Mouse (Mus musculus) adrenal gland, postnatal 4 days (tissue): ENCODE results near the gene Gin1. TPM values are rescaled to one million over a fixed set of nuclear protein-coding genes. Genes with fewer than 3 reads are reported as not detected.

Experiments
- DNase-seq, 2 experiments: peaks; one replicate each; pipeline ENCODE4 v3.0.0; 2021 to 2022; ENCODE audit warnings: low spot score in 2 of 2, mixed read lengths in 2 of 2
- total RNA-seq, 2 experiments: library from RNA; stranded (reverse); gene quantifications; 2 replicates each; pipeline ENCODE4 v1.2.3; 2021

Gin1 gene
- total RNA-seq, 2 experiments from 2014 or later, result 13.3 to 16.8 TPM

DNA sequence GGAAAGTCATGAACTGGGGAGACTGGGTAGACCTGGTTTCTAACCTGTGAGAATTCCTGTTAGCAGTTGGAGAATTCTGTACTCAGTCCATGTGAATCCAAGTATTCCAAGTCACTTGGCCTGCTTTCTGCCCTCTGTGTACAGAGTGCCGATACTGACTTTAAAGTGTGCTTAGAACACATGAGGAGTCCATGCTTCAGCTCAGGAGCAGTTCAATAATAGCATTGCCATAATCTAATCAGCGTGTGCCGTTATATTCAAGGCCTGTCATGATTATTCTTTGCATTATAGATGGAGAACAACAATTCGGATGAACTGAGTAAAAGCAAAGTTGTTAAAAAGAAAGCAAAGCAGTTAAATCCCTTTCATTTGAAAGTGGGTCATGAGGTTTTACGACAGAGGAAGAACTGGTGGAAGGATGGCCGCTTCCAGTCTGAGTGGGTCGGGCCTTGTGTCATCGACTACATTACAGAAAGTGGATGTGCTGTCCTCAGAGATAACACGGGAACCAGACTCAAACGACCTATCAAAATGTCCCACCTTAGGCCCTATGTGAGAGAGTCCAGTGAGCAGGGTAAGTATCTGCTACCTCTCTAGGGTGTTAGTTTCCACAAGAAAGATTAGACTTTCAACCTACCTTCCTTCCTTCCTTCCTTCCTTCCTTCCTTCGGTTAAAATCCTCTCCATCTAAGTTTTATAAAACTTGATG is 15.9 kb downstream of the Gin1 start:
- DNase-seq, result no peak

DNA sequence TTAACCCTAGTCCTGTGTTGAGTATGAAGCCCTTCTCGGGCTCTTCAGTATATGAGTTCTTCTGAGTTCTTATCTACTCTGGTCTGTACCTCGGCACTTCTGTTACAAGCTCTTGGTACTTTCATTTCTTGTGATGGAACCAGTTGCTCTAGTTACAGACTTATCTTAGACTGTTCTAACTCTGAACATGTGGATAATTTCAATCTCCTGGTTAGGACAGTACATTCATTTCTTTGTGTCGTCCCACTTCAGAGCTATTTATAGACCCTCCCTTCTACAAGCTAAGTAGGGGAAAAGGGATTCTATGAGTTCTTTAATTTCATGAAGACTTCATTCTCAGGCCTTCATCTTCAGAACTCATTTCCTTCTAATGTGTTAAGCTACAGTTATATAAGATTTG is 17.7 kb downstream of the Gin1 start:
- DNase-seq, result no peak

DNA sequence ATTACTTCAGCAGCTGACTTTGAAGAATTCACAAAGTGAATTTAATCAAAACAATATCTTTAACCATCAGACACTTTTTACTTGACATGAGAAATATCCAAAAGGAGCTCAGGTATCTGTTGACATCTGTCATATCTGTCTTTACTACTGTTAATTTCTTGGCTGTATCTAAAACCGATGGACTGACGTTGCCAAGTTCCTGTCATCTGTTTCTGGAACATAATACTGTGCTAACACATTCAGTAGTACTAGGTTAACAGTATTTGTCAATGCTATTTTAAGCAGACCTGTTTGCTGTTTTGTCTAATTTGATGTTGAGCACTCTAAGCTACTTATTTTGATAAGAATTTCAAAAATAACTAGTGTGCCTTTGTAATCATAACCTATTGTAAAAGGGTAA is 18.5 kb downstream of the Gin1 start:
- DNase-seq, result no peak

DNA sequence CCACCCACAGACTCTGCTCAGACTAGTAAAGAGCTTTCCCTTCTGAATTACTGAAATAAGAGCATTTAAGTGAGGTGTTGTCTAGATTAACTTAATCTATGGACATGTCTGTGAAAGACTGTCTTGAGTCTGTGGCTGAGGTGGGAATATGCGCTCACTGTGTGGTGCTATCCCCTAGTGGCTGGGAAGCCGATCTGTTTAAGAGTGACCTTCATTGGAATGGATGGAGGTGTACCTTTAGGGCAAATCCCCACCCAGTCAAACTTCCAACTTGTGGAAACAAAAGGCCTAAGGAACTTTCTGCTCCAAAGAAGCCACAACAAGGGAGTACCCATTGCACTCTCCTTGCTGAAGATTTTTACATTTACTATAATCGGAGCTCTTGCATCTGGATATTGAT is 24.1 kb downstream of the Gin1 start:
- no peak for DNase-seq

DNA sequence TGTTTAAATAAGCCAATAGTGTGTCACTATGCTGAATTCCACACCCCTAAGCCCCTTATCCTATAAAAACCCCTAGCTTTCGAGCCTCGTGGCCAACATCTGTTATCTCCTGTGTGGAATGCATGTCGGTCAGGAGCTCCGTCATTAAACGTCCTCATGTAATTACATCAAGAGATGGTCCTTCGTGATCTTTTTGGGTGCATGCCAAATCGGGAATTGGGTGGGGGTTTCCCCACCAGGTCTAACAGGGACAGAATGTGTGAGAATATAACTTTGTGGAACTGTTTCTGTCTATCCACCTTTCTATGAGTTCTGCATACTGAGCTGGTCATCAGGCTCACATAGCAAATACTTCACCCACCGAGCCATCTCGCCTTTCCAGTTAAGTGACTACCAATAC is 26.0 kb downstream of the Gin1 start:
- DNase-seq, result no peak

DNA sequence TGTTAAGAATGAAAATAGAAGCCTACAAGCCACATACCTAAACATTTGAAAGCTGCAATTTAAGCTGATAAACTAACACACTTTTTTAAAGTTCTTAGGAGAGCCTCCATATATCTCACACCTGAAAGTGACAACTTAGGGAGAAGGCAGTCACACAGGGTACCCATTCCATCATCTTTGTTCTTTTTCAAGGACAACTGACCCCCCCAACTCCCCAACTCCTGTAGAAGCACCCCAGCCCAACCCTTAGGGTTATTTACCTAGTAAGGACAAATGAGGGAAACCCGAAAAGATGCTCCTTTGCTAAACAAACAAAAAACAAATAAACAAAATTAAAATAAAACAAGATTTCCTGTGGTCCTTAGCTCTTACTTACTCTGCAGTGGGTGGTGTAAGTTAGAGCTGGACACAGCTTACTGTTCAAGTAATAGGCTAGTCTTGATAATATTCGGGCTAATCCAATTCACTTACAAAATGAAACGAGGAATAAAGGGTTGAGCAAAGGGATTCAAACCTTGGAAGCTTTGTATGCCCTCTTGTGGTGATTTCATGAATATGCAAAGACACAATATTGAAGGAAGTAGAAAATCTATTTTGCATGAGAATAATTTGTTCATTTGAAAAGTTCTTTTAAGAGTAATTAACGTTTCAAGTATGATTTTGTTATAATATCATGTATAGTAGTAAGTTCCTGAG is 32.4 kb downstream of the Gin1 start:
- no peak for DNase-seq

DNA sequence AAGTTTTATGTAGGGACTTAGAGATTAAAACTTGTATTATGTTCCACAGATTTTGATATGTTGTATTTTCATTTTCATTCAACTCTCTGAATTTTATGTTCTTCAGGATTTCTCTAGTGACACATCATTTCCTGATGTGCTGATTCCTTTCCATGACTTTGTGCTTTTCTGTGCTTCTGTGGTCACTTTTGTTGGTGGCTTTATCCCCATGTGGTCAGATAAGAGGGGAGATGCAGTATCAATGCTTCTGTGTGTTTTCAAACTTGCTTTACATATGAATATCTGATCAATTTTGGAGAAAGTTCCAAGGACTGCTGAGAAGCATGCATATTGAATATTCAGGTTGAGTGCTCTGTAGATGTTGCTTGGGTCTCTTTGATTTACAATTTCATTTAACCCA is 34.5 kb downstream of the Gin1 start:
- DNase-seq, result no peak

DNA sequence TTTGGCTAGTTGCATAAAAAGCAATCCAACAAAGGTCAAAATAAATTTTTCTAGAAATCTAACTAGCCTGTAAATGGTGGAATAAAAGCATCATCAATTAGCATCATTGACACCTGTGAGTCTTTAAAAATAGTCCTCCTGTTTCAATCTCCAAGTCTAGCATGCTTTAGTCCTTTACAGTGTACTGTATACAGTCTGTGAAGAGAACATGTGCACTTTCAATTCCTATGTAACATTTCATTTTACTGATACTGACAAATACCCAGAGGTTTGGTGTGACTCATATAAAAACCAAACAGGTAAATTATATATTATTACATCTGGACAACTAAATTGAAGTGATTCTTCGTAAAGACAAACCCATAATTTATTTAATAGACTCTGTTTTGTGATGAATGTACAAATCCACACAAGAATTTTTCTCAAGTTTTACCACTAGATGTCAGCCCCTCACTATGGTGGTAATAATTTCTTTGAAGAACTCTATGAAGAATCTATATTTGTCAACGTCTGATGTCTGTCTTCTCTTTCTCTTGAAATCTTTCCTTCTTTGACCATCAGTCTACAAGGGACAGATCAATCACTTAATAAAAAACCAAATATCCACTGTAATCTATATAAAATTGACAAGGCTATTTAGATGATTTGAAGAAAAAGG is 39.4 kb downstream of the Gin1 start:
- no peak for DNase-seq

DNA sequence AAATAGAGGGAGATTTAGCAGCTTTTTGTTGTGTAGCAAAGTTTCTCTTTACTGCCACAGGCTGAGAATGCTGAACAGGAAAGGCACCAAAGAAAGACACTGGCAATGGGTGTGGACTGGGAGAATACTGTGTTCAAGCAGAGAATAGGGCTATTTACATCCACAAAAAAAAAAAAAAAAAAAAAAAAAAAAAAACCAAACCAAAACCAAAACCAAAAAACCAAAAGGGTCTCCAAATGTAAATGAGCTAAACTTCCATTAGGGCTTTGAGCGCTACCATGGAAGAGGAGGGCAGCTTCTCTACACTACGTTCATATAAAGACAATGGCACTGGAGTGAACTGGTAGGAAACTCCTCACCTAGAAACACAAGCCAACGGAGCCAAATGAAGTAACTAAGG is 51.3 kb downstream of the Gin1 start:
- no peak for DNase-seq

DNA sequence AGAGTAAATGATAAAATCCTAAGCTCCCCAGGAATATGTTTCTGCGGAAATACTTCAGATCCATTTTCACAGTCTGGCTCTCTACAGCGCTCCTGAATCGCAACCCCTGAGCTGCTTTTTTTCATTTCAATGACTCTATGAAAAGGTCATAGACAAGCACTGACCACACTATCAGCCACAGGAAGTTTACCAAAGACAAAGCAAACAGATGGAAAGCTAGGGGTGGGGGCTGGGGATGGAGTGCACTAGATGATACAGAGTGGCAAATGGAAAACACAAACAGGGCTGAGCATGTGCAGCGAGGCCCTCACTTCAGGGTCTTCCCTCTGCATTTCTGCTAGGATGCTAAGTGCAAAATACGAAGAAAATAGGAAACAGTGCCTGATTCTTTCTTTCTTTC is 52.2 kb downstream of the Gin1 start:
- DNase-seq, result no peak

DNA sequence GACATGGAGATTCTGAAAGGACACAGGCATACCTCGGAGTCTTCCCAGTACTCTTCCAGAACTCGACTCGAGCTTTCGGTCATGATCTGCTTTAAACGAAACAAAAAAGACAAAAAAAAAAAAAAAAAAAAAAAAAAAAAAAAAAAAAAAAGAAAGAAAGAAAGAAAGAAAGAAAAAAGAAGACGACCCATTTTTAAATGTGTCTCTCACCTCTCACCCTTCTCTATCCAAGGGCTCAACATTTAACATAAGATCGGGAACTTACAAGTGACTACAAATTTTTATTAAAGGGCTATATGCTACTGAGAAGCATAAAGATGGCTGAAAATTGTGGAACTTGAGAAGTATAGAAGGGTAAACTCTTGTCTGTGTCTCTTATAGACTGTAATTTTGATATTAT is 52.9 kb downstream of the Gin1 start:
- no peak for DNase-seq

DNA sequence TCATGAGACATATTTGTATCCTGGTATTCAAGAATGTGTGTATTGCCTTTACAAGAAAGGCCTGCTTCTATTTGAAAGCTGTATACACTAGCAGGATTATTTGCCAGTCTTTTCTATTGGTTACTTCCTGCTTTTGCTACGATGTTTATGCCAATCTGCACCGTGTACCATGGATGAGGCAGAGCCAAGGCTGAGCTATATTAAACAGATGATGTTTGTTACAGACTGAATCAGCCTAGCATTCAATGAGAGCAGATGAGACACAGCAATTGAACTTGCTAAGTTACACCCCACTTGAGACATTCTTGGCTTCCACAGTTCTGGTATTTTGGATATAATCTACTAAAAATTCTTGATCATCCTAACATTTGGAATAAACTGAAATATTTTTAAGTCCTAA is 57.6 kb downstream of the Gin1 start:
- DNase-seq, result no peak

DNA sequence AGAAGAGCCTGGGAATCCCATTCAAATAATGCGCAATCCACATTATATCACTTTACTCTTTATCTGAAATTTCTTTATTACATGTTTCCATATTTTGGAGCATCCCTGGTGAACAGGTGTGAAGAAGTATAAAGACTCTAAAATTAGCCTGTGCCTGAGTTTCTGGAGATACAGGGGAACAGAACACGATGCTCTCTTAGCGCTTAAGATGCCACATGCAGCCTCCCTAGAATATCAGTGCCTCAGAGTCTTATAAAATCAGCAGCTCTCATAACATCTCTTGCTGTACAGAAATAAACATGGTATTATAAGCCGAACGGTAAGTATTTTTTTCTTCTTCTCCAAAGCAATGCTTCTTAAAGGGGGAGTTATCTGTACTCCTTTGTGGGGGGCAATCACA is 58.1 kb downstream of the Gin1 start:
- DNase-seq, result no peak

DNA sequence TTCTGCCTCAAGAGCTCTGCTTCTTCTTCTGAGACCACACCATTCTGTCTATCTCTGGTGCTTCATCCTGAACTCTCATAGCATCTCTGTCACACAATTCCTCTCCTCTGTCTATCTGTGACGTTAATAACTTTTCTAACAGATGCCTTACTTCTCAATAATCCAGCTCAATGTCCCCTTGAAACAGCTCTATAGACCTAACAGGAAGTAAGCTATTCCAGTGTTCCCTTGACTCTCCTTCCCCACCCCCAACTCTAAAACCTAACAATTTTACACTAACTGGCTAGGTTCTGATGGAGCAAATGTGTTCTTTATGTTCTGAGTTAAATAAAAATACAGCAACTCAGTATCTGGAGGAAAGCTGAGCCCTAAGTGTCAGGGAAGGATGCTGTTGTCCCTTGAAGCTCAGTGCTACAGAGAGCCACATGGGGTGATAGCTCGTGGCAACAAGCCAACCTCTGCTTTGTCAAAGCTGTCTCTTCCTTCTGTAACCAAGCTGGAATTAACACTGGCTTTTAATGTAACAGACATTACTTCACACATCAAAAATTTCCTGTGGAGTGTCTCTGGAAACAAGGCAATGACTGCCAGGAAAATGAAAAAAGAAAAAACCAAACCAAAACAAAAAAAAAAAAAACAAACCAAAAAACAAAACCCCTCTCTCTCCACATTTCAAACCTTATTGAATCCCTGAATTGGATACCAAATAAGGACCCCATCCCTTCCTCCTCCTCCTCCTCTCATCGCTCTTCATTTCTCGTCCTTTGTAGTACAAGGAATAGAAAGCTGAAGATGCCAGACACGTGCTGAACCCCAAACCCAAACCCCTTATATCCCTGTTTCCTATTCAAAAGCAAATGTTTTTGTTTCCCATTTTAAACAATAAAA is 63.7 kb downstream of the Gin1 start:
- DNase-seq, result no peak

DNA sequence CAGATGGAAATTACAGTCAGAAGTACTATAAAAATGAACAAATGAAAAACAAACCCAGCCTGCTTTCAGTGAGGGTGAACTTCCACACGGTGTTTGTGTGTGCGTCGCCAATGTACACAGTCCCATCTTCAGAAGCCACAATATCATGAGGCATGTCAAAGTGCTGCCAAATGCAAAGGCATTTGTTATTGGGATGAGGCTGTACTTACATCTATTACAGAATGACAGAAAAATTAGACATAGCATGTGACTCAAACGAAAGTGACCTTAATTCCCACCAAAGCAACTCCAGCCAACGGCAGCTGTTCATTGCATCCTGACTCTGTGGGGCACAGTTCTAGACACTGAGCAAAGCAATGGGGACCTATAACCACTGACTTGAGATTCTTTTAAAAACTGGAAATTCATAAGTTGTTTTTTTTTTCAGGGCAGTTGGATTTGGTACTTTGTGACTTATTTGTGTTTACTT is 64.4 kb downstream of the Gin1 start:
- no peak for DNase-seq

Other genes with a start within 250 kb of the Gin1 start
- 10 to 100 TPM; 18.6 to 22.4 TPM for gene D1Ertd622e, start 108.1 kb upstream of the Gin1 start, total RNA-seq
- 10 to 100 TPM; 25.4 to 32.5 TPM for gene Ppip5k2, start 239 bp downstream of the Gin1 start, total RNA-seq